In the genomic region with DNA sequence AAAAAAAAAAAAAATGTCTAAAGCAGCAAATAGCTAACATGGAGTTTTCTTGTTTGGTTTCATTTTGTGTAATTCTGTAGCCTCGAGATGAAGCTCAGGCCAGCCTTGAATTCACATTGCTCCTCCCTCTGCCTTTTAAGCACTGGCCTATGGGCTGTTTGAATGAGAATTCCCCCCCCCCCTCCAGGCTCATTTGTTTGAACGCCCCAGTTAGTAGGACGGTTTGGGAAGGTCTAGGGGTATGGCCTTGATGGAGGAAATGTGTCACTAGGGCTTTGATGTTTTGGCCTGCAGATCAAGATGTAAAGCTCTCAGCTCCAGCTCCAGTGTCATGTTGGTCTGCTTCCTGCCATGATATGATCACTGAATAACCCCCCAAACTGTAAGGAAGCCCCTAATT, we compare ENCODE assay signal across 30 mouse cellular contexts. TPM values are rescaled to one million over a fixed set of nuclear protein-coding genes. Genes with fewer than 3 reads are reported as not detected.
A peak's percentile ranks its signal among the peaks of the same experiment; 100 is the strongest.
DNase-seq lines count a peak whose midpoint lies in the region; ATAC-seq and TF ChIP-seq lines count a peak whose summit lies in the region.
"Had no signal": no experiment of that assay in that cellular context is flagged by ENCODE, and none has a peak within 500 bp of the region (broad histone marks: within the 10 kb centered on the region; RNA-seq: fewer than 3 reads in every experiment).

No protein-coding gene starts in this region.

- DNase-seq in ovary, adult 18-20 months (ENCODE audit: low spot score), result peak; percentile 15
- DNase-seq in ovary, postnatal 36 days (ENCODE audit: low spot score), result no peak
- peak; percentile 54 for DNase-seq in R1 (ENCODE audit: low read depth, low spot score)
- peak; percentile 75 for DNase-seq in adrenal gland, postnatal 14 days
- DNase-seq in midbrain, postnatal 0 days (ENCODE audit: low spot score), result no peak
- no peak for DNase-seq in cerebellum, adult 2 months
- no peak for DNase-seq in hindbrain, postnatal 0 days (ENCODE audit: low spot score)
- DNase-seq in embryonic facial prominence, embryonic 10.5 days (ENCODE audit: low spot score), result no peak
- DNase-seq: cerebellum, adult 18-20 months; cerebellum, postnatal 14 days; gastrocnemius, postnatal 10 days; heart, adult 11 months; kidney, adult 9 months; kidney, postnatal 10 days; layer of hippocampus, adult 9-11 months; liver, embryonic 13.5 days; lung, adult 18-20 months; spleen, adult 18-20 months; thymus, adult 18-20 months; thymus, postnatal 25 days had no signal

- H3K4me2 ChIP-seq in midbrain, postnatal 0 days (ENCODE audit: low read depth, low read length, poor library complexity, severe bottlenecking), result no peak overlapping the region
- H3K4me2 ChIP-seq in hindbrain, postnatal 0 days (ENCODE audit: low read depth, low read length), result no peak overlapping the region
- H3K4me2 ChIP-seq: embryonic facial prominence, embryonic 15.5 days; forebrain, embryonic 13.5 days; heart, embryonic 11.5 days; hindbrain, embryonic 15.5 days; limb, embryonic 15.5 days; liver, embryonic 13.5 days; midbrain, embryonic 13.5 days had no signal

- H3K27ac ChIP-seq in midbrain, postnatal 0 days (ENCODE audit: low read depth, low read length), result no peak overlapping the region
- H3K27ac ChIP-seq in cerebellum, adult 2 months (ENCODE audit: insufficient read depth, low read length), result no peak overlapping the region
- no peak overlapping the region for H3K27ac ChIP-seq in hindbrain, postnatal 0 days
- no peak overlapping the region for H3K27ac ChIP-seq in embryonic facial prominence, embryonic 10.5 days (replicated peaks)
- H3K27ac ChIP-seq: embryonic facial prominence, embryonic 15.5 days; forebrain, embryonic 13.5 days; hindbrain, embryonic 15.5 days; limb, embryonic 10.5 days; limb, embryonic 15.5 days; liver, embryonic 13.5 days; macrophage; midbrain, embryonic 13.5 days had no signal

- H3K4me3 ChIP-seq in midbrain, postnatal 0 days (ENCODE audit: low read depth, low read length), result no peak overlapping the region
- H3K4me3 ChIP-seq in cerebellum, adult 2 months (replicated peaks; ENCODE audit: insufficient read depth, low read depth, low read length), result no peak overlapping the region
- H3K4me3 ChIP-seq in hindbrain, postnatal 0 days (ENCODE audit: low read length), result no peak overlapping the region
- H3K4me3 ChIP-seq in embryonic facial prominence, embryonic 10.5 days, result no peak overlapping the region
- H3K4me3 ChIP-seq: embryonic facial prominence, embryonic 15.5 days; forebrain, embryonic 13.5 days; hindbrain, embryonic 15.5 days; limb, embryonic 10.5 days; limb, embryonic 15.5 days; liver, embryonic 13.5 days; midbrain, embryonic 13.5 days had no signal

- H3K27me3 ChIP-seq in midbrain, postnatal 0 days (ENCODE audit: insufficient read depth, low read length), result no peaks in the 10 kb centered on the region
- H3K27me3 ChIP-seq in cerebellum, adult 2 months (ENCODE audit: control insufficient read depth, insufficient read depth, low read length), result no peaks in the 10 kb centered on the region
- H3K27me3 ChIP-seq in hindbrain, postnatal 0 days (ENCODE audit: insufficient read depth, low read length), result no peaks in the 10 kb centered on the region
- H3K27me3 ChIP-seq in embryonic facial prominence, embryonic 10.5 days (replicated peaks; ENCODE audit: low read depth, poor library complexity, severe bottlenecking), result no peaks in the 10 kb centered on the region
- H3K27me3 ChIP-seq: embryonic facial prominence, embryonic 15.5 days; forebrain, embryonic 13.5 days; hindbrain, embryonic 15.5 days; limb, embryonic 15.5 days; liver, embryonic 13.5 days; midbrain, embryonic 13.5 days had no signal

- ATAC-seq in midbrain, postnatal 0 days (ENCODE audit: low FRiP score), result no peak
- ATAC-seq in hindbrain, postnatal 0 days, result no peak
- ATAC-seq: forebrain, embryonic 13.5 days; intestine, embryonic 16.5 days; lung, postnatal 0 days; midbrain, embryonic 13.5 days had no signal

- no peaks in the 10 kb centered on the region for H3K9me3 ChIP-seq in midbrain, postnatal 0 days (ENCODE audit: low read length)
- H3K9me3 ChIP-seq in hindbrain, postnatal 0 days (ENCODE audit: low read length), result no peaks in the 10 kb centered on the region
- no peaks in the 10 kb centered on the region for H3K9me3 ChIP-seq in embryonic facial prominence, embryonic 10.5 days
- H3K9me3 ChIP-seq: embryonic facial prominence, embryonic 15.5 days; forebrain, embryonic 13.5 days; hindbrain, embryonic 15.5 days; limb, embryonic 10.5 days; limb, embryonic 15.5 days; liver, embryonic 13.5 days; midbrain, embryonic 13.5 days had no signal

- WGBS in midbrain, postnatal 0 days, result 79% methylated on average over 3 of the region's 3 CpGs
- WGBS in cerebellum, adult 2 months, result 70% methylated on average over 3 of the region's 3 CpGs
- 58% methylated on average over 3 of the region's 3 CpGs for WGBS in hindbrain, postnatal 0 days
- 73% methylated on average over 3 of the region's 3 CpGs for WGBS in embryonic facial prominence, embryonic 10.5 days

- H3K4me1 ChIP-seq in midbrain, postnatal 0 days (ENCODE audit: insufficient read depth, low read length), result no peaks in the 10 kb centered on the region
- H3K4me1 ChIP-seq in cerebellum, adult 2 months (ENCODE audit: control insufficient read depth, insufficient read depth, low read length), result no peaks in the 10 kb centered on the region
- no peaks in the 10 kb centered on the region for H3K4me1 ChIP-seq in hindbrain, postnatal 0 days (ENCODE audit: insufficient read depth, low read length)
- H3K4me1 ChIP-seq in embryonic facial prominence, embryonic 10.5 days, result no peaks in the 10 kb centered on the region
- H3K4me1 ChIP-seq: embryonic facial prominence, embryonic 15.5 days; forebrain, embryonic 13.5 days; hindbrain, embryonic 15.5 days; limb, embryonic 10.5 days; limb, embryonic 15.5 days had no signal

- no peak for TF ChIP-seq CTCF in midbrain, postnatal 0 days (IDR thresholded peaks at IDR 0.05)
- TF ChIP-seq CTCF in cerebellum, adult 2 months (IDR thresholded peaks at IDR 0.05; ENCODE audit: borderline replicate concordance, insufficient read depth, low read depth, low read length), result no peak
- no peak for TF ChIP-seq CTCF in hindbrain, postnatal 0 days (IDR thresholded peaks at IDR 0.05; ENCODE audit: low read depth)

- no peak overlapping the region for H3K9ac ChIP-seq in midbrain, postnatal 0 days (replicated peaks; ENCODE audit: low read length, poor library complexity, severe bottlenecking)
- H3K9ac ChIP-seq in hindbrain, postnatal 0 days (replicated peaks; ENCODE audit: low read length), result no peak overlapping the region
- H3K9ac ChIP-seq: embryonic facial prominence, embryonic 15.5 days; forebrain, embryonic 13.5 days; hindbrain, embryonic 15.5 days; limb, embryonic 15.5 days; liver, embryonic 13.5 days; midbrain, embryonic 13.5 days had no signal

- H3K36me3 ChIP-seq in midbrain, postnatal 0 days (ENCODE audit: insufficient read depth, low read length), result peaks cover 17% of the 10 kb centered on the region; the same call in 1 of the 2 replicates
- H3K36me3 ChIP-seq in hindbrain, postnatal 0 days (ENCODE audit: insufficient read depth, low read length), result peaks cover 23% of the 10 kb centered on the region
- peaks cover 52% of the 10 kb centered on the region for H3K36me3 ChIP-seq in embryonic facial prominence, embryonic 10.5 days (replicated peaks)

- TF ChIP-seq POLR2A in cerebellum, adult 2 months (IDR thresholded peaks at IDR 0.05; ENCODE audit: borderline replicate concordance, insufficient read depth, low read length), result no peak

RNA-seq across cellular contexts. Expression of gene Tox4, which starts 6.2 kb away (rescaled TPM):
- 42.7 and 46.9 TPM in 2 replicates for total RNA-seq in adrenal gland, postnatal 14 days (2021)
- 54.7 and 58.5 TPM in 2 replicates for total RNA-seq in midbrain, postnatal 0 days (2014; rRNA removed)
- polyA plus RNA-seq in midbrain, postnatal 0 days (2015; fragmentation: Nextera tagmentation; extraction: Ambion mirVana), result 44.9 and 47.7 TPM in 2 replicates
- polyA plus RNA-seq in cerebellum, adult 2 months (2012; rRNA removed), result 40.2 and 45.2 TPM in 2 replicates
- total RNA-seq in hindbrain, postnatal 0 days (2014; rRNA removed), result 61.0 and 62.1 TPM in 2 replicates
- polyA plus RNA-seq in hindbrain, postnatal 0 days (2015; fragmentation: Nextera tagmentation; extraction: Ambion mirVana), result 41.9 and 45.6 TPM in 2 replicates
- polyA plus RNA-seq in embryonic facial prominence, embryonic 10.5 days (2016; fragmentation: Nextera tagmentation; extraction: Ambion mirVana), result 53.5 and 60.7 TPM in 2 replicates

RNA-seq across cellular contexts. Expression of gene Rab2b, which starts 6.6 kb away (rescaled TPM):
- 30.2 and 32.2 TPM in 2 replicates for total RNA-seq in adrenal gland, postnatal 14 days (2021)
- total RNA-seq in midbrain, postnatal 0 days (2014; rRNA removed), result 56.7 and 57.7 TPM in 2 replicates
- 48.2 and 57.6 TPM in 2 replicates for polyA plus RNA-seq in midbrain, postnatal 0 days (2015; fragmentation: Nextera tagmentation; extraction: Ambion mirVana)
- 37.0 and 37.7 TPM in 2 replicates for polyA plus RNA-seq in cerebellum, adult 2 months (2012; rRNA removed)
- 43.9 and 45.5 TPM in 2 replicates for total RNA-seq in hindbrain, postnatal 0 days (2014; rRNA removed)
- polyA plus RNA-seq in hindbrain, postnatal 0 days (2015; fragmentation: Nextera tagmentation; extraction: Ambion mirVana), result 38.8 and 48.5 TPM in 2 replicates
- 22.7 and 25.8 TPM in 2 replicates for polyA plus RNA-seq in embryonic facial prominence, embryonic 10.5 days (2016; fragmentation: Nextera tagmentation; extraction: Ambion mirVana)

RNA-seq across cellular contexts. Expression of gene Chd8, which starts 15.2 kb away (rescaled TPM):
- 88.4 and 93.0 TPM in 2 replicates for total RNA-seq in adrenal gland, postnatal 14 days (2021)
- 109 and 128 TPM in 2 replicates for total RNA-seq in midbrain, postnatal 0 days (2014; rRNA removed)
- 27.9 and 31.9 TPM in 2 replicates for polyA plus RNA-seq in midbrain, postnatal 0 days (2015; fragmentation: Nextera tagmentation; extraction: Ambion mirVana)
- polyA plus RNA-seq in cerebellum, adult 2 months (2012; rRNA removed), result 66.8 and 67.6 TPM in 2 replicates
- 71.2 and 83.0 TPM in 2 replicates for total RNA-seq in hindbrain, postnatal 0 days (2014; rRNA removed)
- 32.6 and 32.9 TPM in 2 replicates for polyA plus RNA-seq in hindbrain, postnatal 0 days (2015; fragmentation: Nextera tagmentation; extraction: Ambion mirVana)
- 51.2 and 51.7 TPM in 2 replicates for polyA plus RNA-seq in embryonic facial prominence, embryonic 10.5 days (2016; fragmentation: Nextera tagmentation; extraction: Ambion mirVana)

RNA-seq across cellular contexts. Expression of gene Mettl3, which starts 32.1 kb away (rescaled TPM):
- total RNA-seq in adrenal gland, postnatal 14 days (2021), result 31.4 and 41.7 TPM in 2 replicates
- total RNA-seq in midbrain, postnatal 0 days (2014; rRNA removed), result 19.6 and 22.6 TPM in 2 replicates
- 24.1 and 24.2 TPM in 2 replicates for polyA plus RNA-seq in midbrain, postnatal 0 days (2015; fragmentation: Nextera tagmentation; extraction: Ambion mirVana)
- 36.4 and 40.6 TPM in 2 replicates for polyA plus RNA-seq in cerebellum, adult 2 months (2012; rRNA removed)
- total RNA-seq in hindbrain, postnatal 0 days (2014; rRNA removed), result 19.9 and 22.5 TPM in 2 replicates
- polyA plus RNA-seq in hindbrain, postnatal 0 days (2015; fragmentation: Nextera tagmentation; extraction: Ambion mirVana), result 23.2 and 23.6 TPM in 2 replicates
- 55.4 and 64.0 TPM in 2 replicates for polyA plus RNA-seq in embryonic facial prominence, embryonic 10.5 days (2016; fragmentation: Nextera tagmentation; extraction: Ambion mirVana)

RNA-seq across cellular contexts. Expression of gene Sall2, which starts 55.8 kb away (rescaled TPM):
- total RNA-seq in adrenal gland, postnatal 14 days (2021), result 7.3 and 9.6 TPM in 2 replicates
- 98.8 and 112 TPM in 2 replicates for total RNA-seq in midbrain, postnatal 0 days (2014; rRNA removed)
- 37.8 and 39.0 TPM in 2 replicates for polyA plus RNA-seq in midbrain, postnatal 0 days (2015; fragmentation: Nextera tagmentation; extraction: Ambion mirVana)
- polyA plus RNA-seq in cerebellum, adult 2 months (2012; rRNA removed), result 60.0 TPM in 2 replicates
- 96.4 and 105 TPM in 2 replicates for total RNA-seq in hindbrain, postnatal 0 days (2014; rRNA removed)
- polyA plus RNA-seq in hindbrain, postnatal 0 days (2015; fragmentation: Nextera tagmentation; extraction: Ambion mirVana), result 30.4 and 31.3 TPM in 2 replicates
- polyA plus RNA-seq in embryonic facial prominence, embryonic 10.5 days (2016; fragmentation: Nextera tagmentation; extraction: Ambion mirVana), result 50.3 and 51.9 TPM in 2 replicates

Comparison
In these comparisons a context has a peak if more than half of its experiments do, and no peak if none do; other contexts are left out.
1. DNase-seq: peak in ovary, adult 18-20 months (single experiment), R1 (single experiment) and adrenal gland, postnatal 14 days (single experiment); none in ovary, postnatal 36 days (single experiment), midbrain, postnatal 0 days (single experiment), cerebellum, adult 2 months (0 of 2), hindbrain, postnatal 0 days (single experiment) and embryonic facial prominence, embryonic 10.5 days (single experiment).